Mouse (Mus musculus): ENCODE measurements around the gene Notch4. TPM values are rescaled to one million over a fixed set of nuclear protein-coding genes. Genes with fewer than 3 reads are reported as not detected.

Gene Notch4
- total RNA-seq, 2 experiments from 2014 or later, result not detected

- ATAC-seq (replicated peaks; ENCODE audit: low FRiP score, poor library complexity, severe bottlenecking), result peak; percentile 75
Measured at GRCm38 (mm10) chr17:34591994-34592375, 27.9 kb downstream of the Notch4 start.

- ATAC-seq (replicated peaks; ENCODE audit: low FRiP score, poor library complexity, severe bottlenecking), result no peak
Measured at GRCm38 (mm10) chr17:34592581-34593549, 28.8 kb downstream of the Notch4 start.

GRCm38 (mm10) chr17:34593752-34594525 lies 29.9 kb downstream of the Notch4 start:
- no peak for ATAC-seq (replicated peaks; ENCODE audit: low FRiP score, poor library complexity, severe bottlenecking)

GRCm38 (mm10) chr17:34596098-34596497 lies 32.0 kb downstream of the Notch4 start:
- no peak for ATAC-seq (replicated peaks; ENCODE audit: low FRiP score, poor library complexity, severe bottlenecking)

- no peak for ATAC-seq (replicated peaks; ENCODE audit: low FRiP score, poor library complexity, severe bottlenecking)
Measured at GRCm38 (mm10) chr17:34597566-34598095, 33.6 kb downstream of the Notch4 start, which contains the start of gene Ager. TSS of gene Ager (plus strand) at chr17:34597862.

- no peak for ATAC-seq (replicated peaks; ENCODE audit: low FRiP score, poor library complexity, severe bottlenecking)
Measured at GRCm38 (mm10) chr17:34599891-34600290, 35.8 kb downstream of the Notch4 start.

GRCm38 (mm10) chr17:34601796-34602195 lies 37.7 kb downstream of the Notch4 start:
- ATAC-seq (replicated peaks; ENCODE audit: low FRiP score, poor library complexity, severe bottlenecking), result no peak

GRCm38 (mm10) chr17:34603375-34604060 lies 39.5 kb downstream of the Notch4 start, which contains the start of gene Rnf5:
TSS of gene Rnf5 (minus strand) at chr17:34603690.
- ATAC-seq (replicated peaks; ENCODE audit: low FRiP score, poor library complexity, severe bottlenecking), result peak; percentile 79

GRCm38 (mm10) chr17:34604061-34604508 lies 40.0 kb downstream of the Notch4 start, which contains the start of gene Agpat1:
TSS of gene Agpat1 (plus strand) at chr17:34604262.
- peak; percentile 55; the same call in 1 of the 2 replicates for ATAC-seq (replicated peaks; ENCODE audit: low FRiP score, poor library complexity, severe bottlenecking)

GRCm38 (mm10) chr17:34604511-34605237 lies 40.6 kb downstream of the Notch4 start:
- no peak for ATAC-seq (replicated peaks; ENCODE audit: low FRiP score, poor library complexity, severe bottlenecking)

- peak; percentile 50 for ATAC-seq (replicated peaks; ENCODE audit: low FRiP score, poor library complexity, severe bottlenecking)
Measured at GRCm38 (mm10) chr17:34605609-34606008, 41.5 kb downstream of the Notch4 start.

GRCm38 (mm10) chr17:34606186-34607039 lies 42.3 kb downstream of the Notch4 start:
- ATAC-seq (replicated peaks; ENCODE audit: low FRiP score, poor library complexity, severe bottlenecking), result no peak

GRCm38 (mm10) chr17:34607997-34608396 lies 43.9 kb downstream of the Notch4 start:
- ATAC-seq (replicated peaks; ENCODE audit: low FRiP score, poor library complexity, severe bottlenecking), result no peak

GRCm38 (mm10) chr17:34611050-34611449 lies 47.0 kb downstream of the Notch4 start:
- ATAC-seq (replicated peaks; ENCODE audit: low FRiP score, poor library complexity, severe bottlenecking), result no peak

- no peak for ATAC-seq (replicated peaks; ENCODE audit: low FRiP score, poor library complexity, severe bottlenecking)
Measured at GRCm38 (mm10) chr17:34613054-34613645, 49.1 kb downstream of the Notch4 start.

- no peak for ATAC-seq (replicated peaks; ENCODE audit: low FRiP score, poor library complexity, severe bottlenecking)
Measured at GRCm38 (mm10) chr17:34613830-34614229, 49.8 kb downstream of the Notch4 start.

GRCm38 (mm10) chr17:34615871-34616270 lies 51.8 kb downstream of the Notch4 start, which contains the start of gene Egfl8:
TSS of gene Egfl8 (minus strand) at chr17:34615971.
- no peak for ATAC-seq (replicated peaks; ENCODE audit: low FRiP score, poor library complexity, severe bottlenecking)

Measured in erythroblast, adult 5-6 weeks (primary cell).